Mouse (Mus musculus) spleen, adult 2 months (tissue): Measurements from ENCODE around the gene Vapa. TPM values are rescaled to one million over a fixed set of nuclear protein-coding genes. Genes with fewer than 3 reads are reported as not detected.
"Not testable (repeated sequence)": the region's sequence is repeated elsewhere in the genome, so short reads cannot be mapped to it uniquely, and the experiment has no call there.

Experiments used
- DNase-seq, 2 experiments: peaks; one replicate each; pipeline versions ENCODE4 v3.0.0 to v3.0.0-alpha.2; 2012 to 2021; ENCODE audit warnings: low spot score in 2 of 2, low read depth in 1 of 2
- H3K27ac ChIP-seq: fragments of 200-500 bp; 2 replicates; pipeline ENCODE4 v1.5.1; 2012; ENCODE audit warnings: low read length, inconsistent platforms; ENCODE audit not compliant: insufficient read depth
- H3K27me3 ChIP-seq: fragments of 200-500 bp; 2 replicates; pipeline ENCODE4 v1.6.1; 2012; ENCODE audit warnings: mild to moderate bottlenecking, moderate library complexity, low read length, inconsistent platforms; ENCODE audit not compliant: control insufficient read depth, insufficient read depth
- H3K36me3 ChIP-seq: fragments of 200-500 bp; 2 replicates; pipeline ENCODE4 v1.6.1; 2012; ENCODE audit warnings: mild to moderate bottlenecking, low read length, inconsistent platforms; ENCODE audit not compliant: control insufficient read depth, insufficient read depth
- H3K4me1 ChIP-seq: fragments of 200-500 bp; 2 replicates; pipeline ENCODE4 v1.6.1; 2011; ENCODE audit warnings: inconsistent platforms; ENCODE audit not compliant: control insufficient read depth, insufficient read depth, insufficient read length
- H3K4me3 ChIP-seq: fragments of 200-500 bp; 2 replicates; pipeline ENCODE4 v1.5.1; 2011; ENCODE audit warnings: mild to moderate bottlenecking, inconsistent platforms; ENCODE audit not compliant: insufficient read depth, insufficient read length; ENCODE audit errors: extremely low read depth
- CTCF ChIP-seq: fragments of 200-500 bp; IDR thresholded peaks from 2 replicates; pipeline ENCODE4 v1.5.1; 2011; ENCODE audit warnings: mild to moderate bottlenecking, inconsistent platforms; ENCODE audit not compliant: insufficient read depth, insufficient read length, insufficient replicate concordance; ENCODE audit errors: extremely low read depth
- POLR2A ChIP-seq: fragments of 200-500 bp; IDR thresholded peaks from 2 replicates; pipeline ENCODE4 v1.6.1; 2011; ENCODE audit warnings: low read depth, low read length, inconsistent platforms
- WGBS: fragments of 180-500 bp; shearing (Covaris S2); methylation state at CpG from one replicate; pipeline ENCODE4 v1.1.7; 2018; 5-methylcytosine and 5-hydroxymethylcytosine counted together
- polyA plus RNA-seq: library from polyadenylated mRNA; depleted of rRNA; stranded (reverse); fragments of >200 nt; gene quantifications from 2 replicates; pipeline ENCODE4 v1.2.3, GENCODE M21; 2012; rRNA removed

Vapa gene
- polyA plus RNA-seq, 1 experiment: 13.1 TPM

DNA sequence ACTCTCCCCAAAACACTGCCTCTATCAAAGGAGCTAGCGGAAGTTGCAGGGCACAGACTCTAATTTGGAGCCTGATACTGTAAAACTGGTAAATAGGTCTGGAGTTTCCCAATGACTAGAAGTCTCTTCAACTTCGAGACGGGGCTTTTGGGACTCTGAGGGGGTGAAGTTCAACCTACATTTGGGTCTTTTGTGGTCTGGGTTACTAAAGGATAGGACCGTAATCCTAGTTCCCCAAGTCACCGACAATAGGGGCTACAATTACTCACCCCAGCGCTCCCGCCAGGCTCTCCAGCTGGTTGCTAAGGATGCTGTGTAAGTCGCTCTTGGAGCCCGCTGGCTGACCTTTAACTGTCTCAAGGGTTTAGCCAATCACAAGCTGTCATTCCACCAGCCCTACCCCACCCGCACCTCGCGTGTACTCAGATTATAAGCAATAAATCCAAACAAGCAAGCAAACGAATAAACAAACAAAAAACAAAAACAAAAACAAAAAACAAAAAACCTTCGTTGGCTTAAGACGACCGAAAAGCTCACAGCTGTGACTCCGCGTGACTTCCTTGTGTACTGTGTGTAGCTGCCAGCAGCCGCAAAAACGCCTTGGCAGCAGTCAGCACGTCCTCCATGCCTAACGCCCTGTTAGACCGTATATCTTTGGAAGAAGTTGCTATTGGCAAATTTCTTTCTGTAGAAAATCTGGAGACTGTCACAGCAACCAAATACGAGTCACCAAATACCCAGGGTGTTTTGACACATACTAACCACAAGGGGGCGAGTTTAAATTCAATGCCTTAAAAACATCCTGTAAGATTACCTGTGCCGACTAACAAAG lies 72.7 kb downstream of the Vapa start, which contains the start of gene Tmem232:
Gene Tmem232, minus strand, starts transcription at position 342 of the 832 bp plus-strand sequence.
- Histone ChIP-seq H3K27ac (no peak within 1 kb of the TSS), H3K4me1 (no peaks in the 10 kb centered on the region; the same call in 1 of the 2 replicates), H3K36me3 (no peaks in the 10 kb centered on the region), H3K27me3 (peaks cover 2% of the 10 kb centered on the region; the same call in 1 of the 2 replicates), H3K4me3 (peak within 1 kb of the TSS; percentile 12; the same call in 1 of the 2 replicates)
- no peak for DNase-seq
- WGBS: 17% methylated on average over 26 of the region's 26 CpGs
- no peak for TF ChIP-seq POLR2A
- no peak for TF ChIP-seq CTCF

DNA sequence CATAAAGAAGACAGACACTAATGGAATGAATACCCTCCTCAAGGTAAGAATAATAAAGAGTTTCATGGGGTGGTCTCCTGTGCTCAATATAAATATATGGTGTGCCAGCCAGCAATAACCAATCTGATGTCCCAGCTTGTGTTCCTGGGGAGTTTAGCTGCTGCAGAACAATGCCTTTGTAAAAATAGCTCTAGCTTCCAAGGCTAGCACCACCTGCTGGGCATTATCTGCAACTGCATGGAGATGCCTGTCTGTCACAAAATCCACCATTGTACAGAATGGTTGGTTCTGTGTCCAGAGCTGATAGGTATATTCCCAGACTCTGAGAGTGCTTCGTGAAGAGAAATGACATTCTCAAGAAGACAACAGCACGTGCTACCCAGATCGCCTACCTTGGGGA lies 77.2 kb downstream of the Vapa start:
- WGBS: 33% methylated on average over 3 of the region's 3 CpGs
- Histone ChIP-seq H3K36me3 (no peaks in the 10 kb centered on the region), H3K27me3 (peaks cover 2% of the 10 kb centered on the region; the same call in 1 of the 2 replicates), H3K4me3 (no peak overlapping the region), H3K4me1 (no peaks in the 10 kb centered on the region; the same call in 1 of the 2 replicates), H3K27ac (no peak overlapping the region)
- peak in 1 of 2 experiments; percentile 15 for DNase-seq
- TF ChIP-seq POLR2A (no peak), CTCF (peak; percentile 53; the same call in 1 of the 2 replicates)

DNA sequence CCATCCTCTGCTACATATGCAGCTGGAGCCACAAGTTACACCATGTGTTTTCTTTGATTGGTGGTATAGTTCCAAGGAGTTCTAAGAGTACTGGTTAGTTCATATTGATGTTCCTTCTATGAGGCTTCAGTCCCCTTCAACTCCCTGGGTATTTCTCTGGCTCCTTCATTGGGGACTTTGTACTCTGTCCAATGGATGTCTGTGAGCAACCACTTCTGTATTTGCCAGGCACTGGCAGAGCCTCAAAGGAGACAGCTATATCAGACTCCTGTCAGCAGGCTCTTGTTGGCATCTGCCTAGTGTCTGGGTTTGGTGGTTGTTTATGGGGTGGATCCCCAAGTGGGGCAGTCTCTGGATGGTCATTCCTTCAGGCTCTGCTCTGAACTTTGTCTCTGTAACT lies 81.0 kb downstream of the Vapa start:
- not testable (repeated sequence) for H3K27me3 ChIP-seq, H3K36me3 ChIP-seq, H3K4me3 ChIP-seq, H3K27ac ChIP-seq, DNase-seq, H3K4me1 ChIP-seq

Other genes with a start within 250 kb of the Vapa start
- not detected in 2 replicates for gene Tmem232, start 72.8 kb downstream of the Vapa start, polyA plus RNA-seq
- not detected in 2 replicates for gene Txndc2, start 28.6 kb upstream of the Vapa start, polyA plus RNA-seq
- 11.0 and 12.3 TPM in 2 replicates for gene Rab31, start 159.2 kb upstream of the Vapa start, polyA plus RNA-seq
- 23.1 and 23.3 TPM in 2 replicates for gene Ppp4r1, start 169.0 kb upstream of the Vapa start, polyA plus RNA-seq